Mouse (Mus musculus): ENCODE measurements around the gene Cdhr2.

Cdhr2 gene

DNA sequence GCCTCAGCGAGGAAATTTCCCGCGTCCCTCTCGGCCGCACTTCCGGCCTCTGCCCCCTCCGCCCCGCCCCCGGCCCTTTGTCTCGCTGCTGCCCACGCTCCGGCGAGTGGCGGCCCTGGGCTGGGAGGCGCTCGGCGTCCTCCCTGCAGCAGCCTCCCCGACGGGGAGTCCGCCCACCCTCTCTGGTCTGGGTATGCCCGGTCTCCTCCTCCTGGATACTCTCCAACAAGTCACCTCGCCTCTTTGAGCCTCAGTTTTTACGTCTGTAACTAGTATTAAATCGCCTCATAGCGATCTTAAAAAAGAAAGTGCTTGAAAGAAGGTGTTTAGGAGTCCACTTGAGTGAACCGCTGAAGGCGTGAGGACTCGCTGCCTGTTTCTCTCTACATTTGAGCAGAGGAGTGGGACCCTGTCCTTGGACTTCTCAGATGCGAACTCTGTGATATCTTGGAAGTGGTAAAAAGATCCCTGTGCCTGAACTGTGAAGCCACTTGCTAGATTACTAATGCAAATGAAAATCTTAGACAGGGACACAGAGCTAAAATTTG is 48.7 kb downstream of the Cdhr2 start, which contains the start of gene Gprin1:
TSS of gene Gprin1 (minus strand) at position 11 of the 548 bp plus-strand sequence.
- DNase-seq (ENCODE audit: low spot score in 2 of 2): no peak

GRCm38 (mm10) chr13:54750699-54751098 is 49.4 kb downstream of the Cdhr2 start:
- no peak for DNase-seq (ENCODE audit: low spot score in 2 of 2)

DNA sequence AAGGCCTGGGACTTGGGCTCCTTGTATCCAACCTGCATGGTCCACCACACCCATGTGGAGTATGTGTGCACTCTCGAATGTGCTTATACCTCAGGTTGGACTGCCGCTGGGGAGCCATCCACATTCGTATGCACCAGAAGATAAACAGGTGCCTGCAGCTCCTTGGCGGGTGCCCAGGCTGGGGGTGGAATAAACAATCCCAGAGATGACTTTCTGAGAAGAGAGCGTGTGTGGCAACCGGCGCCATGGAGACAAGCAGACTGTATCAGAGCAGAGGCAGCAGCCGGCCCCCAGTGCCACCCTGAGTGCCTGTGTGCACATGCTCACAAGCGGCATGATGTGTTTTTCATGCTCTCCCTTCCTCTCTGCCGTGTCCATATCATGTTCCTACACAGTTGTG is 51.4 kb downstream of the Cdhr2 start:
- peak; percentile 71 to 88 for DNase-seq (ENCODE audit: low spot score in 2 of 2)

- no peak for DNase-seq (ENCODE audit: low spot score in 2 of 2)
Observed at GRCm38 (mm10) chr13:54753733-54754132, 52.5 kb downstream of the Cdhr2 start.

- no peak for DNase-seq (ENCODE audit: low spot score in 2 of 2)
Observed at GRCm38 (mm10) chr13:54754169-54755080, 53.2 kb downstream of the Cdhr2 start.

DNA sequence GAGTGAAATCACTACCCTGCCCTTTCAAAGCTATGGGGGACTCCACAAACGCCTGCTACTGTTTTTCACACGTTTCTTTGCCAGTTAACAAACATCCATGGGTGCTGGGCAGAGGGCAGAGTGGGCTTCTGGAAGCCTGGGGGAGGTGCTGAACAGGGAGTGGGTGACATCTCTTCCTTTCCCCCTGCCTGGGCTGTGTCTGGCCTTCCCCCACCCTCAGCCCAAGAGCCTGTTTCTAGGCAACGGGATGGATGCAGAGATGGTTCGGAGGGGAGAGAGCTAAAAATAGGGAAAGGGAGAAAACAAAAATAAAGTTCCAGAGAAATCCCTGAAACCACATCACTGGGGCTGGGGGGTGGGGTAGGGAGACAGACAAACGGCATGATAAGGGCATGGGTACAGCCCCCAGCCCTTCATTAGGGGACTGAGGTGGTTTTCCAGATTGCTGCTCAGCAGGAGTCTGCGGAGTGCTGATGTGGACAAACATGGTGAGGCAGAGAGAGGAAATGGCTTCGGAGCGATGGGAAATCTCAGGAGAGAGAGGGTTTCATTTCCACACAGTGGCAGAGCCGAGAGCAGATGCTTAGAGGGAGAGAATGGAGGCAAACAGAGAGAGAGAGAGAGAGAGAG is 54.1 kb downstream of the Cdhr2 start:
- DNase-seq (ENCODE audit: low spot score in 2 of 2): no peak

GRCm38 (mm10) chr13:54756156-54756712 is 55.0 kb downstream of the Cdhr2 start:
- DNase-seq (ENCODE audit: low spot score in 2 of 2): no peak

GRCm38 (mm10) chr13:54757093-54757830 is 56.0 kb downstream of the Cdhr2 start:
- no peak for DNase-seq (ENCODE audit: low spot score in 2 of 2)

DNA sequence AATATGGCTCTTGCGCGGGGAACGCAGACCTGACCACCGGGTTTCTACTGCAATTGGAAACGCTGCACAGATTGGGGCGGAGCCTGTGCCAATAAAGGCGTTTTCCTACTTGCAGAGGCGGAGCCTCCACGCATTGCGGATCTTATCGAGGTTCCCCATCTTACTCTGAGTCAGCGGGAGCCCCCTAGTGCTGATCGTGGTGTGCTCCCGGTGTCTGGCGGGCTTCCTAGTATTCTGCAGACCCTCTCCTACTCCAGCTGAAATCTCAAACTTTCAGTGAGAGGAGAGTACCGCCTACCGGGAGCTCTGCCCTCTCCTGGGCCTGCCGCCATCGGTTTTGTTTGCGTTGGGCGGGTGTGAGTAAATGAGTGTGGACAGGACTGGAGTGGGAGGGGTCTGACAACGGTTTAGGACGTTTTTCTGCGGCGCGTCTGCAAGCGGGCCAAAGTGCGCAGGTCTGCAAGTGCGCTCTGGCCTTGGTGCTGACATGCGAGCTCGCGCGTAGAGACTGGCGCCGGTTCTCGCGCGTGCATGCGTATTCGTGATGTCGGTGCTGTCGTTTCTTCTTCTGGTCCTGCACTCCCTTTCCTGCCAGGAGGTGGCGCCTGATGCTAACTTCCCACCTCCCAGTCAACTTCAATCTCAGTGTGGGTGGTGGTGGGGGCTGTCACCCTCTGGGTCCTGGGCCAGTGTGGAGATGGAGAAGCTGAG is 56.9 kb downstream of the Cdhr2 start:
- peak; percentile 86 to 89 for DNase-seq (ENCODE audit: low spot score in 2 of 2)

GRCm38 (mm10) chr13:54758756-54759470 is 57.7 kb downstream of the Cdhr2 start:
- DNase-seq (ENCODE audit: low spot score in 2 of 2): no peak

- no peak for DNase-seq (ENCODE audit: low spot score in 2 of 2)
Observed at GRCm38 (mm10) chr13:54759496-54759895, 58.2 kb downstream of the Cdhr2 start.

DNA sequence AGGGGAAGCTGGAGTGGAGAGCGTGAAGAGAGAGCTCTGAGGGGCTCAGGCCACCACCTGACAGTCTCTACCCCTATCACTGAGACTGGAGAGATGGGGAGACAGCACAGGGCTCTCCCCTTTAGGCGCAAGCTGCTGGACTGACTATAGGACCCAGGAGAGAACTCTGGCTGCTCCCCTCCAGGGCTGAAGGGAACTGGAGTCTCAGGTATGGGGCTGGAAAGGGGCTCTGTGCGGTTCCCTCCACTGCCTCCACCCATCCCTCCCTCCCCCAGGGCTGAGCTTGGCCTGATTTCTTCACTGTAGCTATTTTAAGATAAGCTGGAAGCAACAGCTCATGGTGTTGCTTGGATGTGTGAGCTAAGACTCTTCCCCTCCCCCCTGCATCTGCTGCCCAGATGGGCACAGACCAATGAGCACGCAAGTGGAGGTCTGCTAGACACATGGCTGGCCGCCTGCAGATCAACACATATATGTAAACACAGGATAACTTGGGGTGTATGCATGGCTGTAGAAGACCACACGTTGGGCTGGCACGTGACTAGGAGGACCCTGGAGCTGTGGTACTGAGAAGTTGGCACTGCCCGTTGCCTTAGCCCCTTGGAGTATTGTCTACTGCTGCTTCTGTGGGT is 59.0 kb downstream of the Cdhr2 start:
- DNase-seq (ENCODE audit: low spot score in 2 of 2): peak; percentile 67 to 89

GRCm38 (mm10) chr13:54760906-54761305 is 59.6 kb downstream of the Cdhr2 start:
- DNase-seq (ENCODE audit: low spot score in 2 of 2): no peak

GRCm38 (mm10) chr13:54765281-54766191 is 64.3 kb downstream of the Cdhr2 start:
- no peak for DNase-seq (ENCODE audit: low spot score in 2 of 2)

DNA sequence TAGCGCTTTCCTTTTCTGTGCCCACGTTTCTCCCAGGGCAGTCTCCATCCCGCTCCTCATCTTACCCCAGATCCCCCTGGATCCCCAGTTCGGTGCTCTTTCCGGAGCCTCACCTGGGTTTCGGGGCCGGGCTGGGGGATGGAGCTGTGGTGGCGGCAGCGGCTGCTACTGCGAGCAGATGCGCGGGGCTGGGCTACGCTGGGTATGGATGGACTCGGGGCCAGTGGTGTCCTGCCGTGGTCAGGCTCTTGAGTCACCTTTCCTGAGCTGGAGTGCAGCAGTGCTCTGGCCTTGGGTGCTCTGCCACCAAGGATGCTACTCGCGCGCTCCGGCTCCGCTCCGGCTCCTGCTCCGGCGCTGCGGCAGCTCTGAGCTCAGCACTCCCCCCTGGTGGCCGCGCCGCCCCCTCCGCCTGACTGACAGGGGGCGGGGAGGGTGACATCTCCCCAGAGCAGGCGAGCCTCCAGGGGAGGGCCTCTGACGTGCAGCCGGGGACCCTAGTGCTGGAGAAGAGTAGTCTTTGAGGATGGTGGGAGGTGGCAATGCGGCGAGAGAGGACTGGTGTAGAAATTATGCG is 65.0 kb downstream of the Cdhr2 start, which contains the start of gene Sncb:
TSS of gene Sncb (minus strand) at position 404 of the 577 bp plus-strand sequence.
- DNase-seq (ENCODE audit: low spot score in 2 of 2): peak; percentile 80 to 85

DNA sequence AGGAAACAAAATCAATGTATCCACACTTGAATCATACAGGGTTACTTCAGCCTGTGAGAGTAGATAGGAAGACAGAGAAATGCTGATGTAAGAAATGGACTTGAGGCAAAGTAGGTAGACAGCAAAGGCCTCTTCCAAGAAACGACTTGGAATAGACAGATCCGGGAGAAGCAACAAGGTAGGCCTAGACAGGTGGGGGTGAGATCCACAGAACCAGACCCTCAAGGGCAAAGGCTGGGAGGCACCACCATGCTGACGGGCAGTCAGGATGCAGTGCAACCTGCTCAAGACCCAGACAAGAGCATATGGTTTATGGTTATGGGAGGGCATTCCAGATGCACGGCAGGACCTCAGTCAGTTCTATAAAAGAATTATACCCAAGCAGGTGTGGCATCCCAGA is 65.8 kb downstream of the Cdhr2 start:
- no peak for DNase-seq (ENCODE audit: low spot score in 2 of 2)

DNA sequence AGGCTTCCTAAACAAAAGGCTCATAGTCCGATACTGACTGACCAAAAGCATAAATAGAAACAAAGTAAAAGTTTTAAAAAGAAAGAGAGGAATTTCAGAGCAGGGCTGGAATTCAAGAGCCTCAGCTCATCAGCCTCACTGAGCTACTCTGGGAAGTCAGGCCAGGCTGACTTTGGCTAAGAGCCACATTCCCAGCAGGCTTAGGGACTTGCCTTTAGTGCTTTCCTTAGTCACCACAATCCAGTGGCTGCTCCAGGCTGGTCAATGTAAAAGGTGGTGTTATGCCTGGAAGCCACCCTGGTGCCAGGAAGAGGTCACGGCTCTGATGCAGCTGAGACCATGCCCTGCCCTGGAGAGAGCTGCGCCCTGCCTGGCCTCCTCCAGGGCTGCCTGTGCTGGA is 79.3 kb downstream of the Cdhr2 start:
- DNase-seq (ENCODE audit: low spot score in 2 of 2): no peak

- no peak for DNase-seq (ENCODE audit: low spot score in 2 of 2)
Observed at GRCm38 (mm10) chr13:54781086-54781485, 79.8 kb downstream of the Cdhr2 start.

All from frontal cortex, postnatal 10 days (tissue).